Mouse (Mus musculus) embryonic fibroblast, embryonic 13.5 days (primary cell): Measurements from ENCODE around the gene Cdk14.

Experiments
- CTCF ChIP-seq: IDR thresholded peaks from 2 replicates; pipeline ENCODE4 v1.5.1; 2011; ENCODE audit warnings: mild to moderate bottlenecking, control low read depth, low read length, moderate library complexity, borderline replicate concordance; ENCODE audit not compliant: insufficient read depth
- POLR2A ChIP-seq: IDR thresholded peaks from 2 replicates; pipeline ENCODE4 v1.6.1; 2011; ENCODE audit warnings: low read depth, mild to moderate bottlenecking, control low read depth, low read length, moderate library complexity

GRCm38 (mm10) chr5:5379501-5379869 lies 40.6 kb downstream of the Cdk14 start:
- TF ChIP-seq CTCF (no peak), POLR2A (no peak)
